Mouse (Mus musculus): ENCODE measurements around the gene Mdm2.

DNA sequence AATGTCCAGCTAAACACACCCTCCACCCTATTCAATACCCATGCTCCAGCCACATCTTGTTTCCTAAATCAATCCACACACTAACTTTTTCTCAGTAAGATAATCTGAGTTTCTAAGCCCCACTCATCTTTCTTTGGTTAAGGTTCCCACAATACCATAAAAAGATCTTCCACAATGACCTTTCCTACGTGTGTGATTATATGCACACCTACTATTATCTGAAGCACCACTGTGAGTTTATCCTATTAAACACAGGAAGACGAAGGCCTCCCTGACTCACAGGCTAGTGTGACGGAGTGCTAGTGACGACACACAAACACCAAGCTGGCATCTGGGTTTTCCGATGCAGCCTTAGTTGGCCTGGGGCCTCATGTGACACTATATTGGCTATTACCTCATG, 17.6 kb downstream of the Mdm2 start:
- TF ChIP-seq CTCF (IDR thresholded peaks at IDR 0.05; ENCODE audit: extremely low read depth, insufficient read depth, low read length): no peak
- TF ChIP-seq POLR2A (IDR thresholded peaks at IDR 0.05; ENCODE audit: extremely low read depth, insufficient read depth, low read length): no peak
